Mouse (Mus musculus) heart, adult 8-10 months (tissue): Measurements from ENCODE around the gene Tmem216. TPM values are rescaled to one million over a fixed set of nuclear protein-coding genes. Genes with fewer than 3 reads are reported as not detected.
"Not testable (repeated sequence)": the region's sequence is repeated elsewhere in the genome, so short reads cannot be mapped to it uniquely, and the experiment has no call there.

Experiments
- DNase-seq: peaks from one replicate; pipeline ENCODE4 v3.0.0; 2022; ENCODE audit warnings: low spot score
- total RNA-seq, 4 experiments: library from RNA; stranded (reverse); gene quantifications; 2 replicates each; pipeline ENCODE4 v1.2.4; 2022

Tmem216 gene
- total RNA-seq, 4 experiments from 2014 or later = 4.1 to 8.3 (median 5.7) TPM

GRCm38 (mm10) chr19:10565217-10565616, 9.2 kb upstream of the Tmem216 start:
- DNase-seq = no peak

GRCm38 (mm10) chr19:10564278-10564677, 8.2 kb upstream of the Tmem216 start:
- no peak for DNase-seq

GRCm38 (mm10) chr19:10562351-10562750, 6.3 kb upstream of the Tmem216 start:
- no peak for DNase-seq

- DNase-seq = peak; percentile 73
Measured at GRCm38 (mm10) chr19:10561558-10562314, 5.7 kb upstream of the Tmem216 start.

- DNase-seq = peak; percentile 21
Measured at GRCm38 (mm10) chr19:10560108-10560507, 4.1 kb upstream of the Tmem216 start.

GRCm38 (mm10) chr19:10557837-10558375, 1.9 kb upstream of the Tmem216 start:
- DNase-seq = not testable (repeated sequence)

GRCm38 (mm10) chr19:10557430-10557829, 1.4 kb upstream of the Tmem216 start:
- DNase-seq = no peak

- no peak for DNase-seq
Measured at GRCm38 (mm10) chr19:10557001-10557400, 963 bp upstream of the Tmem216 start.

- DNase-seq = no peak
Measured at GRCm38 (mm10) chr19:10539454-10539853, 16.6 kb downstream of the Tmem216 start.

GRCm38 (mm10) chr19:10530082-10530481, 26.0 kb downstream of the Tmem216 start:
- DNase-seq = no peak

- DNase-seq = no peak
Measured at GRCm38 (mm10) chr19:10525910-10526309, 30.1 kb downstream of the Tmem216 start, which contains the start of gene Sdhaf2. Gene Sdhaf2 (minus strand): TSS chr19:10526142.

GRCm38 (mm10) chr19:10525106-10525901, 30.7 kb downstream of the Tmem216 start, which contains the start of gene Cpsf7:
Gene Cpsf7 (plus strand): TSS chr19:10525266.
- DNase-seq = peak; percentile 90

- DNase-seq = no peak
Measured at GRCm38 (mm10) chr19:10524784-10525105, 31.3 kb downstream of the Tmem216 start.

- DNase-seq = no peak
Measured at GRCm38 (mm10) chr19:10523483-10524080, 32.5 kb downstream of the Tmem216 start.

GRCm38 (mm10) chr19:10521926-10522325, 34.1 kb downstream of the Tmem216 start:
- DNase-seq = no peak

GRCm38 (mm10) chr19:10520355-10520754, 35.7 kb downstream of the Tmem216 start:
- DNase-seq = no peak

- DNase-seq = no peak
Measured at GRCm38 (mm10) chr19:10510759-10511330, 45.2 kb downstream of the Tmem216 start.

GRCm38 (mm10) chr19:10502571-10502970, 53.5 kb downstream of the Tmem216 start:
- DNase-seq = no peak

- no peak for DNase-seq
Measured at GRCm38 (mm10) chr19:10500581-10500980, 55.5 kb downstream of the Tmem216 start.

- no peak for DNase-seq
Measured at GRCm38 (mm10) chr19:10497512-10498160, 58.4 kb downstream of the Tmem216 start.

GRCm38 (mm10) chr19:10496976-10497375, 59.1 kb downstream of the Tmem216 start:
- DNase-seq = no peak
